Mouse (Mus musculus) heart, postnatal 4 days (tissue): ENCODE results near the gene Batf. TPM values are rescaled to one million over a fixed set of nuclear protein-coding genes. Genes with fewer than 3 reads are reported as not detected.

Experiments
- DNase-seq: peaks from one replicate; pipeline ENCODE4 v3.0.0; 2021
- microRNA-seq, 2 experiments: library from miRNA; unstranded; fragments of <30 nt; microRNA quantifications; one replicate each; pipeline ENCODE4 v1.2.0; 2021 to 2022
- total RNA-seq, 2 experiments: library from RNA; stranded (reverse); gene quantifications; 2 replicates each; pipeline ENCODE4 v1.2.3; 2021

The Batf gene
- total RNA-seq, 2 experiments from 2014 or later: 0.74 to 1.5 TPM

DNA sequence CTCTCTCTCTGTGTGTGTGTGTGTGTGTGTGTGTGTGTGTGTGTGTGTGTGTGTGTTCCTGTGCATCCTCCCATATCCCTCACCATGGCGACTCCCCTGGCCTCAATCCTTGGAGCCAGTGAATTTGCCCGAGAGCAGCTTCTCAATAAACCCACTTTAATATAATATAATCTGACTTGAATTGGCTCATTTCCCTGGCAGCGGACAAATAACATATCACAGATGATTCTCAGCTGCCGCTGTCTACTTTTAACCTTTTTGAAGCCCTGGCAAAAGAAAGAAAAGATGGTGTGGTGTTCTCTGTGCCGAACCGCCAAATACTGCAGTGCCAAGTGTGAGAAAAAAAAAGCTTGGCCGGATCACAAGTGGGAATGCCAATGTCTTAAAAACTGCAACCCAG is 41.7 kb downstream of the Batf start:
- no peak for DNase-seq

DNA sequence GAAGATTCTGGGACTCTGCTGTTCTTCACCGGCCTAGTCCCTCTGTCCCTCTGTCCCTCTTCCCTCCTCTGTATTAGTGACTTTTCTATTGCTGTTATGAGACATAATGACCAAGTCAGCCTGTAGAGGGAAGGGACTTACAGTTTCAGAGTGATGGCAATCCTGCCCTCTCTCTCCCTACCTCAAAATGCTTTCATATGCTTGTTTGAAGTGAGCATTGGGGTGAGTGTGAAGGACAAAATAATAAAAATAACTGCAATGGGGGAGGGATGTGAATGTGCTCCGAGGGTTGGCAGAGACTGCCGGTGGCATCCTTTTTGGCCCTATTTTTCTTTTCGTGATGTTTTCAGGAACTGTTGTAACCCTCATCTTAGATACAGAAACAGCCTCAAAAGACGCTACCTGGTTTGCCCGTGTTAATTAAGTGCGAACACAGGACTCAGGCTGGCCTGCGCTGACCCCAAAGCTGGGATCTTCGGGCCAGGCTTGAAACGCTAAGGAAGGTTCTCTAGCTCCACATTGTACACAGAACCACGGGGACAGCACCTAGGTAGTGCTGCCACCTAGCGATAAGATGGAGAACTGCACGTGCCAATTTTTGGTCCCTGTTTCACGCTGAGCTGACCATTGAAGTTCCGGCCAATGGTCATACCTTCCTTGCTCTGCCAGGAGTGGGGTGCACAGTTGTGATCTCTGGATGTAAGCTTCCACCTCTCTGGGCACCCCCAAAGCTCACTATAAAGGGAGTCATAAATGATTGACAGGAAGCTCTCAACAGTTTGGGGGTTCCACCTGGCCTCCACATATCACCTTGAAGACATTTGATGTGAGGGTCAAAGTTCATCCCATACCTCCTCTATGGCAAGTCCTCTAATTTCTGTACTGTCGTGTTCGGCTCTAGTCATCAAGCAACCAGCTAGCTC is 42.8 kb downstream of the Batf start:
- peak; percentile 83 for DNase-seq

DNA sequence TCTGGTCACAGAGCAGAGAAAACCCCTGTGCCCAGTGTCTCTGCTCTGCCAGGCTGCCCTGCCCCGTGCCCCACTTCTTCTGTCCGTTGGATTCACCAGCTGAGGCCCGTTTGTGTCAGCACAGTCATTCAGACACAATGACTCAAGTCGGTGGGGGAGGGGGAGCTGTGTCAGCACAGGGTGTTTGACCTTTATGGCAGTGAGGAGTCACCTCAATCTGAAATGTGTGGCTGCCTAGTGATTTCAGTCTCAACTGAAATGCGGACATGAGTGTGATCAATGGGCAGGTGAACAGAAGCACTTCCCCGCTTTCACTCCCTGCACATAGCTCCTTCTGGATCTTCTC is 43.4 kb downstream of the Batf start:
- DNase-seq: no peak

DNA sequence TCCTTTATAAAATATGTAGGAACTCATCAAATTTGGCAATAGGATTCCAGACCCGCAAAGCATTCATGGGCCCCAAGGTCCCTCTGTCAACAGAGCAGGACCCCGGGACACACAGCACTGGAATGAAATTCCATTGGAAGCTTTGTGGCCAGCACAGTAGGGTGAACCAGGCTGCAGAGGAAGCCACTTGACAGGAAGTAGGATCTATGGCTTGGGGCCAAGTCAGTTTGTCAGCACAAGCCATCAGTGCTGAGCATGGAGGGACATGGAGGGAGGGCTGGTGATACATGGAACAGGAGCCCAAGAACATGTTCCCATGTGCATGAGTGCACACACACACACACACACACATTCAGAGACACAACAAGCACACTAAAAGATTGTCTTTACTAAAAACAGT is 49.7 kb downstream of the Batf start:
- peak; percentile 39 for DNase-seq

DNA sequence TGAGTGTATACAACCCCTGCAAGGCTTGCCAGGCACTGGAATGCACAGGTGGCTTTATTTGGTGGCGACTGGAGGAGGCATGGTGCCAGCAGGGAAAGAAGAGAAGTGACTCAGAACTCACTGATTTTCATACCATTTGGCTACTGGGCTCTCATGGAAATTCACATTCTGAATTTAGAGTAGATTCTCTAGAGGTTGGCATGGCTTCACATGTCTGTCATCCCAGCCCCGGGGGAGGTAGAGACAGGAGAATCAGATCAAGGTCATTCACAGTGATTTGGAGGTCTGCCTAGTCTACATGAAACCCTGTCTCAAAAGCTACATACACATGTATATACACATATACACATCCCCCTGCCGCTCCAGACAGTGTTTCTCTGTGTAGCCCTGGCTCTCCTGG is 50.5 kb downstream of the Batf start:
- DNase-seq: no peak

DNA sequence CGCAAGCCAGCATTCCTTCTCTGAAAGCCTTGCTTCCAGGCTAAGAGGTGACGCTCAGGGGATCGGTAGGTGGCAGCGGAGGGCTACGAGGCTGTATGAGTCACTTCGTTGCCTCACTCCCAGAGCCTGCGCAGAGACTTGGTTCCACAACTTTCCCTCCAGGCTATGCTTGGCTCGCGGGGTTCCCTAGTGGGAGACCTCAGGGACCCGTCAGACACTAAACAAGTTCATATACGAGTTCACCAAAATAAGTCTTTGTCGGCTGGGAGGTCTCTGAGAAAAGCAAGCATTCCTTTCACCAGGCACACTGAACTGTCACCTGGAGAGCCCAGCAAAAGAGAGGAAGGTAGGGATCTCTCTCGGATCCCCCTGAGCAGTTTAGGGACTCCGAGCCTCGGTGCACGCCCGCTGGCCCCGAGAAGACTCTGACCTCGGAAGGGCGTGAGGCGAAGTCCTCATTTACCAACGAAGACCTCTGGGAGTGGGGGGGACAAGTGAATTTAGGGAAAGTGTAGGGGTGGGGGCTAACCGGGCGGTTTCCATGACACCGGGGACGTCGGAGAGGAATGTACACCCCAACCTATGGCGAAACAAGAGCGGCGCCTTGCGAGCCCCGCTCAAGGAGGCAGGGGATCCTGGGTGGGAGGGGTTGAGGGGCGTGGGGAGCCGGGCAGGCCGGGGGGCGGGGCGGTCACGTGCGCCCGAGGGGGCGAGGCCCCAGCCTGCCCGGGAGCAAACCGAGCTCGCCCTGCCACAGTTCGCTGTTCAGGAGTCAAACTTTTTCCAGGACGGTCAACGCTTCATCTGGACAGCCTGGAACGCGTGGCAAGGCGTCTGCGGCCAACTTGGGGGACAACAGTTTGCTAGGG is 59.6 kb downstream of the Batf start, which contains the start of gene Flvcr2:
TSS of gene Flvcr2 (plus strand) at position 713 of the 869 bp plus-strand sequence.
- peak; percentile 86 for DNase-seq

DNA sequence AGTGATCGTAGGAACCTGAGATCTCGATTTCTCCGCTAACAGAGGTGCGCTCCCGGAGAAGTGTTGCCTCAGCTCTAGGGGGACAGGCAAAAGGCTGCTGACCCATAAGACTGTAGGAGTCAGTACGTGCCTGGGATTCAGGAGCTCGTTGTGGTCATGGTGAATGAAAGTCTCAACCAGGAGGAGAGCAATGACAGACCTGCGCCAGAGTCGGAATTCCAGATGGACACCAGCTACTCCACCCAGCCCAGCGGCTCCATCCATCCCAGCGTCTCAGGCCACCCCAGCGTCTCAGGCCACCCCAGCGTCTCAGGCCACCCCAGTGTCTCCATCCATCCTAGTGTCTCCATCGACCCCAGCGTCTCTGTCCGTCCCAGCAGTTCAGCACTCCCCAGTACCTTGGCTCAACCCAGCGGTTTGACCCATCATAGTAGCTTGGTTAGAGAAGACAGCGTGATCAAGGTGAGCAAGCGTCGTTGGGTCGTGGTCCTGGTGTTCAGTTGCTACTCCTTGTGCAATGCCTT is 60.3 kb downstream of the Batf start:
- peak; percentile 22 for DNase-seq

DNA sequence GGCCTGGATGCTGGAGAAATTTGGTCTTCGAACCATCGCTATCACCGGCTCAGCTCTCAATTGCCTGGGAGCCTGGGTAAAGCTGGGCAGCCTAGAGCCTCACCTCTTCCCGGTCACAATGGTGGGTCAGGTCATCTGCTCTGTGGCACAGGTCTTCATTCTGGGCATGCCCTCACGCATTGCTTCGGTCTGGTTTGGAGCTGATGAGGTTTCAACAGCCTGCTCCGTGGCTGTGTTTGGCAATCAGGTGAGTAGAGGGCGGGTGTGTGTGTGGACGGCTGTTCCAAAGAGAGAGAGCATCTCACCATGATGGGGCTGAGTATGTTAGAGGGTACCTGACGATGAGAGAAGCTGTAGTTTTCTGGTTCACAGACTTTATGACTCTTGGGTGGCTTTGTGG is 60.9 kb downstream of the Batf start:
- DNase-seq: no peak

DNA sequence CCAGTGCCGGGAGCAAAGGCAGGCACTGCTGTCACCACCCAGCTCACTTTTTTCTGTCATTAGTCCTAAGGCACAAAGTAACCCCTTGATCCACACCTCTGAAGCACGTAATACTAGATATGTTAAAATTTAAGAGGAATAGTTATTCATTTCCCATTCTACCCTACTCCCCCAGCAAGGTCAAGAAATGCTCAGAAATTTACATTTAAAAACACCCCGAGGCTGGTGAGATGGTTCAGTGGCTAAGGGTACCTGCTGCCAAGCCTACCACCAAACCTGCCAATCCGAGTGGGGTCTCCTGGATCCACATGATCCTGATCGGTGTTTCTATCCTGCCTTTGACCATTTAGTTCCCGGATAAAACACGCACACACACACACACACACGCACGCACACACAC is 63.4 kb downstream of the Batf start:
- DNase-seq: no peak

DNA sequence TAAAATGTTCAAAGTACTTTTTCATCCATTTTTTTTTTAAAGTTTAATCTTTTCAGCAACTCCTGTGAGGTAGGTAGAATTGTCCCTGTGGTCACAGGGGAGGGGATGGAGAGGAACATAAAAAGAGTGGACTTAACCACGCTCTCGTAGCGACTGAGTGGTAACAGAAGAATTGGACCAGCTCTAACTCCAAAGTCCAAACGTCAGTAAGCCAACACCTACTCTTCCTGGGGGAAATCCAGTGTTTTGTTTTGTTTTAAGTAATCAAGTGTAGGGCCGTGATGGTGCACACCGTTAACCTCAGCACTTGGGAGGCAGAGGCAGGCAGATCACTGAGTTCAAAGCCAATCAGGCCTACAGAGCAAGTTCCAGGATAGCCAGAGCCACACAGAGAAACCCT is 65.6 kb downstream of the Batf start:
- no peak for DNase-seq

DNA sequence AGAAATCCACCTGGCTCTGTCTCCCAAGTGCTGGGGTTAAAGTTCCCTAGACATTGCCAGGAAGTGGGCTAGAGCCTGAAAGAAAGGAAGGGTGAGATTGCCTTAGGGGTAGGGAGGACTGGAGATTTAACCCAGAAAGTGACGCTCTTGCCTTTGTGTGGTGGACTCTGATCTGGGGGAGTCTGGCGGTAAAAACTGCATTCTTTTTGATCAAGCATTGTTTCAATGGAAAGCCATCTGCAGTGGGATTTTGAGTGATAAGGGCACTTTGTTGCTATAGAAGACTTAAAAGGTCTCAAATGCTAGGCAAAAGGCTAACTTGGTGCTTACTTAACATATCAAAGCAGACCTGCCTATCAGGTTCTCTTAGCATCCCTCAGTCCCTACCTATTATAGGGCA is 66.8 kb downstream of the Batf start:
- no peak for DNase-seq

DNA sequence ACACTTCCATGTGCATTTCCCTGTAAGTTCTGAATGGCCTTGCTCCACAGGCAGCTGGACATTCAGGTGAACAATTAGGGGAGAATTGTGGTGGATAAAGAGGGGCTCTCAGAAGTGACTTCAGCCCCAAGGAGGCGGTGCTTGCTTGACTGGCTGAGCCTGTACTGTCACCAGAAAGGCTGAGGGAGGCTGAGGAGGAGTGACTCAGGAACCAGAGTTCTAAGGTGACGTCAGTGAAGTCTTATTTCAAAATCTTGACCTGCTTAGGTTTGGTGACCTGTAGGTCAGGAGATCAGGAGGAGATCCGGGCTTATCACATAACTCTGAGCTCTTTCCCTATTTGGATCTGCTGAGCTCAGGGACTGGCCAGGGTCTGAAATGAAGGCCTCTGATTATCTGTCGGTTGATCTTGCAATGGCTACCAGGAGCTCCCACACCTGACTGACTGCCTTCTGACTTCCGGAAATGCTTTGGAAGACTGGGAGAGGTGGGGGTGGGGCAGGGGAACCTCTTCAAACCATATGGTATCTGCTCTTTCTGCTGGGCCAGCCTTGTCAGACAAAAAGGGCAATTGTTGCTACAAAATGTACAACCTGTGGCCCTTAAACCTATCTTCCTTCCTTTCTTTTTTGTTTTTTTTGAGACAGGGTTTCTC is 68.3 kb downstream of the Batf start:
- no peak for DNase-seq

DNA sequence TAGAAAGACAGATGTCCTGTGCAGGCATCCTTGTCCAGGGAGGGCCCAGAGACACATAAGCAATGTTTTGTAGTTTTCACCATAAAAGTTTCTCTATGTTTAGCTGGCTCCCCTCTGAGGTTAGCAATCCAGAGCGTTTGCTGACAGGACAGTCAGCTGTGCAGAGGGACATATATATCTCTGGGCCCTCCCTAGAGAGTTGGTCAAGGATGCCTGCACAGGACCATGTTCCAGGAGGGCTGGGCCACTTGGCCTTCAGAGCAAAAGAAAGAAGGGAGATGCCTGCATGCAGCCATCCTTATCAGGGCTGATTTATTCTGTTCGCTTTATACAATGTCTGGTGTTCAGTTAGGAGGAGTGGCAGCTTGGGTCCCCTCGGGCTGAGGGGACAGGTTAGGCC is 70.0 kb downstream of the Batf start:
- no peak for DNase-seq

DNA sequence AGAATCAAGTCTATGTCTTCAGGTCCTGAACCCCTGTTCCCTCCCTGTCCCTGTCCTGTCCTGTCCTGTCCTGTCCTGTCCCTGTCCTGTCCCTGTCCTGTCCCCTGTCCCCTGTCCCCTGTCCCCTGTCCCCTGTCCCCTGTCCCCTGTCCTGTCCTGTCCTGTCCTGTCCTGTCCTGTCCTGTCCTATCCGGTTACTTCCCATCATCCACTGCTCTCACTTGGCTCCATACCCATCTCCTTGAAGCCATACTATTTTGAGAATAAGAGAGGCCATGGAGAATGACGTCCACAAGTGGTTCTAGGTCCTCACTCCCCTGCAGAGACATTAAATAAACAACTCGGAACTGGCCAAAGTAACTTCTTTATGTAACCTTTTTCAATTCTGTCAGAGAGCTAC is 70.6 kb downstream of the Batf start:
- no peak for DNase-seq

Small RNA genes within 50 kb of the gene (microRNA-seq; reads per million reads assigned to microRNA genes)
- gene Gm47285: 0 reads per million in 2 experiments

Other genes starting within 250 kb of the Batf start
- 1 to 10 TPM; 5.6 to 9.9 TPM for gene Fos, start 212.8 kb upstream of the Batf start, total RNA-seq
- gene Jdp2, start 87.6 kb upstream of the Batf start, total RNA-seq: 10 to 100 TPM in 1 of 2 experiments, 1 to 10 TPM in 1; 9.1 to 12.2 TPM
- 1 to 10 TPM; 4.9 to 6.0 TPM for gene Flvcr2, start 59.9 kb downstream of the Batf start, total RNA-seq
- 10 to 100 TPM; 15.2 to 19.0 TPM for gene Erg28, start 137.9 kb downstream of the Batf start, total RNA-seq
- gene Ttll5, start 138.0 kb downstream of the Batf start, total RNA-seq: 10 to 100 TPM; 16.8 to 17.9 TPM